Mouse (Mus musculus): Measurements from ENCODE around the gene Poc1b.

The Poc1b gene

GRCm38 (mm10) chr10:99106703-99107631 lies at the start of gene Poc1b:
Poc1b (plus strand) TSS chr10:99107036.
- peak; percentile 78 to 79 for DNase-seq (ENCODE audit: low spot score in 2 of 2)

DNA sequence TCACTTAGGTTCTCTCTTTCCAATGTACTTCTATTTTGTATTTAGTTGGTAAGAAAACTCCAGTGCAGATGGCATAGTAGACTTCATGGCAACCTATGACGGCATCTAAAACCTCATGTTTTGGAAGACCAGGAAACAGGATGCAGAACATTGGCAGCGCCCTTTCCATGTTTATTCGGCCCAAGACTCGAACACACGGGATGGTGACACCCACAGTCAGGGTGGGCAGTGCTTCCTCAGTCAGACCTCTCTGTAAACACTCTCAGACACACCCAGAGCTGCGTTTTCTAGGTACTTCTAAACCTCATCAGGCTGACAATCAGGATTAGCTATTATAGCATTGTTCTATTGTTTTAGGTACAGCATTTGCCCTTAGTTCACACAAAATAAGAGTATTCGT lies 46.2 kb upstream of the Poc1b start:
- DNase-seq (ENCODE audit: low spot score in 2 of 2): no peak

GRCm38 (mm10) chr10:99061418-99061817 lies 45.4 kb upstream of the Poc1b start:
- DNase-seq (ENCODE audit: low spot score in 2 of 2): no peak

GRCm38 (mm10) chr10:99062546-99062945 lies 44.3 kb upstream of the Poc1b start:
- no peak for DNase-seq (ENCODE audit: low spot score in 2 of 2)

GRCm38 (mm10) chr10:99076113-99076895 lies 30.5 kb upstream of the Poc1b start:
- no peak for DNase-seq (ENCODE audit: low spot score in 2 of 2)

DNA sequence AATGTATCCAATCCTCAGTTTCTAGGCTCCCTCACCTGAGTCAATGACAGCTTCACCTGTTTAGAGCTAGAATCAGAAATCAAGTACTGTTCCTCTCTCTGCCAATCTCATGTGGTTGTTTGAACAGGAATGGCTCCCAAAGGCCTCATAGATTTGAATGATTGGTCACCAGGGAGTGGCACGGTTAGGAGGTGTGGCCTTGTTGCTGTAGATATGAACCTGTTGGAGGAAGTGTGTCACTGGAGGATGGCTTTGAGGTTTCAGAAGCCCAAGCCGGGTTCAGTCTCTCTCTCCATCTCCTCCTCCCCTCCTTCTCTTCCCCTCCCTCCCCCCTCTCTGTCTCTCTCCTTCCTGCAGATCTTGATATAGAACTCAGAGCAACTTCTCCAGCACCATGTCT lies 28.2 kb upstream of the Poc1b start:
- no peak for DNase-seq (ENCODE audit: low spot score in 2 of 2)

DNA sequence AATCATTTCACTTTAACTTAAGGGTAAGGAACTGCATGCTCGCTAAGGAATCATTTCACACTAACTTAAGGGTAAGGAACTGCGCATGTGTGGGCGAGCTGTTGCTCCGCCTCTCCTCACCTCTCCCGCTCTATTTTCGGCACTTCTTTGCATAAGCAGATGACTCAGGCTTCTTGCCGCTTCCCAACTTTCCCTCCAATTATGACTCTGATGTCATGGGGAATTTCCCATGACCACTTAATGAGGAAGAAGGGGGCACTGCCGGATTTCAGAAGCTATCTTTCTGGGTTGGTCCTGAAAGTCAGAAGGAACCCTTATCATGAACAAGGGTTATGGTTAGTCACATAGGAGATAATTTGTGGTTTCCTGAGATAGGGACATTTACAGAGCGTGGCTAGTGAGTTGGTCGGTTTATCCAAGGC lies 25.3 kb upstream of the Poc1b start:
- no peak for DNase-seq (ENCODE audit: low spot score in 2 of 2)

DNA sequence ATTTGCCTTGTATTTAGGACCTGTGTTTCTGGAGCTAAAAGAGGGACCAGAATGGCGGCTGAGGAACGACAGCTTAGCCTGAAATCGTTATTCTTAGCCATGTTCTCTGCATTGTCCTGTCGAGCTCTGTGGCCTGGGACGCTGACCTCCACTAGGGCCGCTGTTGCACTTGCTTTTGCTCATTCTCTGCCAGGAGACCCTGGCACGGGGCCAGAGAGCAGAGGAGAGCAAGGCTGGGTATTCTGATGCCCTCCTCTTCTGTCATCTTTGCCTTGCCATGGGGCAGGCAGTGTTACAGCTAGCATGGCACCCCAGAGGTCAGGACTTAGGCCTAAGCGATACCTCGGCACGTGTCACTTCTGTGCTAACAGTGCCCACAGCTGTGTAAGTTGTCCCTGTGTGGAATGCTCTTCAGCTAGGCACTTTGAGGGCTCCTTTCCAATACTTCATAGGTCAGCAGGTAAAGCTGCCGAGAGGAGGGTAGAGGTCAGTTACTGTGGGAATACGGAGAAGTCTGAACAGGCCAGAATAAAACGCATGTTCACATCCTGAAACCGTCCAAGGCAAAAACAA lies 23.3 kb upstream of the Poc1b start:
- DNase-seq (ENCODE audit: low spot score in 2 of 2): no peak

- DNase-seq (ENCODE audit: low spot score in 2 of 2): peak; percentile 58 to 67
Measured at GRCm38 (mm10) chr10:99084397-99085239, 22.2 kb upstream of the Poc1b start.

GRCm38 (mm10) chr10:99085240-99085587 lies 21.6 kb upstream of the Poc1b start:
- no peak for DNase-seq (ENCODE audit: low spot score in 2 of 2)

DNA sequence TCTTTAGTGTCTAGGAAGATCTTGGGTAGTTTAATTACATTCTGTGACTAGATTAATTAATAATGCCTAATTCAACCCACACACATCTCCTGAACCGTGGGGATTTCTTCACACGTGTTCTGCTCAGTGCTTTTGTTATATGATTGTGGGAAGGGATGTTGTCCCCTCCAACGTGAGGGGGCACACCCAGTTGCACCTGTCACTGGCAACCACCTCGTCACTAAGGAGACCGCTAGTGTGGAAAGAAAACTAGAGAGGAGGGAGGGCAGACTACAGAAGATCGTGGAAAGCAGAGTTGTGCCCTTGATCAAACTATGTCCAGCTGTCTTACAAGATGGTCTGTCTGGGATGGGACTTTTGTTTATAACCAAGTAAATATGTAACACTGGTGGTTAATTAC lies 20.8 kb upstream of the Poc1b start:
- DNase-seq (ENCODE audit: low spot score in 2 of 2): no peak

GRCm38 (mm10) chr10:99089906-99090305 lies 16.9 kb upstream of the Poc1b start:
- no peak for DNase-seq (ENCODE audit: low spot score in 2 of 2)

- DNase-seq (ENCODE audit: low spot score in 2 of 2): no peak
Measured at GRCm38 (mm10) chr10:99093364-99093763, 13.5 kb upstream of the Poc1b start.

- no peak for DNase-seq (ENCODE audit: low spot score in 2 of 2)
Measured at GRCm38 (mm10) chr10:99095114-99095513, 11.7 kb upstream of the Poc1b start.

GRCm38 (mm10) chr10:99097374-99097773 lies 9.5 kb upstream of the Poc1b start:
- DNase-seq (ENCODE audit: low spot score in 2 of 2): peak; percentile 35 to 48

- no peak for DNase-seq (ENCODE audit: low spot score in 2 of 2)
Measured at GRCm38 (mm10) chr10:99105522-99105921, 1.3 kb upstream of the Poc1b start.

DNA sequence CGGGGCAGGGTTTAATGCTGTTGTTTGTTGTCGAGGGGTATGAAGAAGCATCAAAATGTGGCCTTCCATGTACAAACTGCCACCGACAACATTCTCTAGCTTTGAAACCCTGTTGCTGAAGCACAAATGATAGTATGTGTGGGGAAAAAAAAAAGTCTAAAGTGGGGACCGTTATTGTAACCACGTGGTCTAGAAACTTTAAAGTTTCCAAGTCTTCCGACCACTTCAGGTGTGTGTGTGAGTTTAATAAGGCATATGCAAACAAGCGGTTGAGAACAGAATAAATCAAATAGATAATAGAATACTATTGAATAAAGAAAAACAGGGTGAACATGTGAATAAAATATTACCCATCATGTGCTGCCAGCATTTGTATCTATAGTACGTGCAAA lies 529 bp upstream of the Poc1b start:
- no peak for DNase-seq (ENCODE audit: low spot score in 2 of 2)

DNA sequence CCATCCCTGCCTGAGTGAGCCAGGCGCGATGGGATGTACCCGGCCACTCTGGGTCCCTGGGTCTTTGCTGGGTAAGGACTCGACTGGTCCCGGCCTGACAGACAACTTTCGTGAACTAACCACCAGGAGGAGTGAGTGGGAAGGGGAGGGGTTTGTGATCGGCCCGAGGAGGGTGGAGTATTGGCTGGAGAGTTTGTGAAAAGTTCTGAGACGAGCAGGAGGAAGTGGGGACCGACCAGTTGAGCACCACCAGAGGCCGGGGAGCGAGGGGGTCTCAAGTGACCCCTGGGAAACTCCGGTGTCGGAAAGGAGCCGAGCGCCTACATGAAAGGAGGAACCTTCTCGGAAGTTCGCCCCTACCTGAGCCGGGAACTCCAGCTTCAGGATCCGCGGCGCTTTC lies 1.1 kb downstream of the Poc1b start, which contains the start of gene Galnt4:
Gene Galnt4, plus strand, starts transcription at position 196 of the 400 bp plus-strand sequence.
- peak; percentile 89 to 91 for DNase-seq (ENCODE audit: low spot score in 2 of 2)

GRCm38 (mm10) chr10:99108431-99108982 lies 1.7 kb downstream of the Poc1b start:
- DNase-seq (ENCODE audit: low spot score in 2 of 2): no peak

DNA sequence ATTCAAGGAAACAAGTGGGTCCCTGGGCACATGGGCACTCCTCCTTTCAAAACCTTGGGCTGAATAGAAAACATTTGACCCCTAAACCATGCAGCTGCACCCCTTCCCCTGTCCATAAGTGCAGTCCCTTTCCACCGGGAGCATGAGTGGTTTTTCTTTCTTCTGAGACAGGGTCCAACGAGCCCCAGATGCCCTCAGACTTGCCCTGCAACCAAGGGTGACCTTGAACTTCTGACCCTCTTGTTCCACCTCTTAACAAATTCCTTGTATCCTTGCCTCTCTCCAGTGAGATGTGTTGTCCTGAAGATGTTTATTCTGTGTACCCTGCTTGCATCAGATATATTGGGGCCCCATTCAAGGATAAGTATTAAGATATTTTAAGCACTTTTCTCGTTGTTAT lies 6.7 kb downstream of the Poc1b start:
- no peak for DNase-seq (ENCODE audit: low spot score in 2 of 2)

GRCm38 (mm10) chr10:99114295-99114694 lies 7.5 kb downstream of the Poc1b start:
- no peak for DNase-seq (ENCODE audit: low spot score in 2 of 2)

Data from spleen, postnatal 36 days (tissue).